Mouse (Mus musculus) kidney, adult 18-20 months (tissue): Measurements from ENCODE around the gene Vmn2r86.
"Not testable (repeated sequence)": the region's sequence is repeated elsewhere in the genome, so short reads cannot be mapped to it uniquely, and the experiment has no call there.

Experiments used
- DNase-seq: peaks from one replicate; pipeline ENCODE4 v3.0.0; 2021

Vmn2r86 gene

DNA sequence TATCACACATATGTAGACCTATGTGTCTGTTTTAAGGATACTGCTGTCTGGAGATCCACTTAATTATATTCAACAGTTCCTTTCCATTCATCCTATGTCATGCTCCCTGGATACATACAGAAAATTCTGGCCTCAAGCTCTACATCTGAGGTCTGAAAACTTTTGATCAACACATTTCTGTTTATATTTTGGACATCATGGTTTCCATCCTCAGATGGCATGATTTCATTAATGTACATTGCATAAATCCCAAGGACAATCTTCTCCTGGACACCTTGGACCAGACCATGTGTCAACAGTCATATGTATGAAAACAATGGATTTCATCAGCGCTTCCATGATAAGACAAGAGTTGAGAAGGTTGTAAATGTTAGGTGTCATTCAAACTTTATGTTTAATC lies at the start of gene Vmn2r86:
TSS of gene Vmn2r86 (minus strand) at position 101 of the 400 bp plus-strand sequence.
- not testable (repeated sequence) for DNase-seq

DNA sequence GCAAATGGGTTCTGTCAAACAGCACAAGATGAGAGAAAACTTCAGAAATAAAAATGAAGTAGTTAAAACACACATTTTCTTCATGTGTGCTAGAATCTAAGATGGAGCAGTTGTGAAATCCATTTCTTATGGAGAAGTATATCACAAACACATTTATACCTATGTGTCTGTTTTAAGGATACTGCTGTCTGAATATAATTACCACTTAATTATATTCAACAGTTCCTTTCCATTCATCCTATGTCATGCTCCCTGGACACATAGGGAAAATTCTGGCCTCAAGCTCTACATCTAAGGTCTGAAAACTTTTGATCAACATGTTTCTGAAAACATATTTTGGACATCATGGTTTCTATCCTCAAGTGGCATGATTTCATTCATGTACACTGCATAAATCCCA lies 41.4 kb upstream of the Vmn2r86 start, which contains the start of gene Vmn2r87:
TSS of gene Vmn2r87 (minus strand) at position 101 of the 400 bp plus-strand sequence.
- DNase-seq, result no peak

DNA sequence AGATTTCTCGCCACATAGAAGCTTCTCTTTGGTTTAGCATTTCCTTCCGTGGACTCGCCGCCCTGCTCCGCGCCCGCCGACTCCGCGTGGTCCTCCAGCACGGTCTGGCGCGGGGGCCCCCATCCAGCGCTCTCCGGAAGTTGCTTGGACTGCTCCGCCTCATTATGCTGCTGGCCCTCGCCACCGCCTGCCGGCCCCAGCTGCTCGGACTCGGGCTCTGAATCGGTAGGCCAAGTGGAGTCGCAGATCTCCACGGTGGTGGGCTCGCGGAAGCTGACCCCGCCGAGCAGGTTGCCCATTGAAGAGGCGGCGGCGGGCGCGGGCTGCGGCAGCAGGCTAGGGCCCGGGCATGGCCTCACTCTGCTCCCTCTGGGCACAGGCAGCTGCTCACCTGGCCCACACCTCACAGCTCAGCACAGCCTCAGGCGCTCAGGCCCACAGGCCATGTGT lies 14.5 kb upstream of the Vmn2r86 start:
- no peak for DNase-seq

DNA sequence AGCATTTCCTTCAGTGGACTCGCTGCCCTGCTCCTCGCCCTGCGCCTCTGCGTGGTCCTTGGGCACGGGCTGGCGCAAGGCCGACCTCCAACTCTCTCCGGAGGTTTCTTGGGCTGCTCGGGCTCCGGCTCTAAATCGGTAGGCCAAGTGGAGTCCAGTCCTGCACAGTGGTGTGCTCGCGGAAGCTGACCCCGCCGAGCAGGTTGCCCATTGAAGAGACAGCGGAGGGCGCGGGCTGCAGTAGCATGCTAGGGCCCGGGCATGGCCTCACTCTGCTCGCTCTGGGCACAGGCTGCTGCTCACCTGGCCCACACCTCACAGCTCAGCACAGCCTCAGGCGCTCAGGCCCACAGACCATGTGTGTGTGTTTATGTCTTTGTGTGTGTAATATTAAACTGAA lies 11.1 kb downstream of the Vmn2r86 start:
- no peak for DNase-seq

DNA sequence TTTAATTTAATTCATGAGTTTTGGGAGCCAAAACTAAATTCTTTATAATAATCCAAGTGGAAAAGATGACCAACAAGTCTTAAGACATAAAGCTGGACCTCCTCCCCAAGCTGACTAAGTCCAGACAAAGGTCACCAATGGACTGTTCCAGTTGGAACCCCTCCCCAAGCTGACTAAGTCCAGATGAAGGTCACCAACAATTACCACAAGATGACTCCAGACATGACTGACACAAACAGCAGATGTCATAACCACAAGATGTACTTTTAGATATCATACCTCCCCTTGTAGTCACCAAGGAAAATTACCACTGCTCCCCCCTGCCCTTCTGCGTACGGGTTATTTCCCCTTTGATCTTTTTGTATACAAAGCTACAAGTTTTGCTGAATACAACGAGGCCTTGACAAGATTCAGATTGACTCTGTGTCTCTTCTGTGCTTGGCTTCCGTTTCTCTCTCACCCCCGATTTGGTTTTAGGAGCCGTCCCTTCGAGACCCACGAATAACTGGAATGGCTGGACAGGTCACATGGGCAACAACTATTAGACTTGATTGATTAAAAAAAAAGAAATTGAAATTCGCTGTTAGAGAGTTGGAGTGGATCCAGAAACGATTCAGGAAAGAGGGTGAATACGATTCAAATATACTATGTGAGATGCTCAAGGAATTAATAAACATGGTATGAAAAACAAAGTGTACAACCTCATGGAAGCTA lies 21.5 kb downstream of the Vmn2r86 start:
- not testable (repeated sequence) for DNase-seq

DNA sequence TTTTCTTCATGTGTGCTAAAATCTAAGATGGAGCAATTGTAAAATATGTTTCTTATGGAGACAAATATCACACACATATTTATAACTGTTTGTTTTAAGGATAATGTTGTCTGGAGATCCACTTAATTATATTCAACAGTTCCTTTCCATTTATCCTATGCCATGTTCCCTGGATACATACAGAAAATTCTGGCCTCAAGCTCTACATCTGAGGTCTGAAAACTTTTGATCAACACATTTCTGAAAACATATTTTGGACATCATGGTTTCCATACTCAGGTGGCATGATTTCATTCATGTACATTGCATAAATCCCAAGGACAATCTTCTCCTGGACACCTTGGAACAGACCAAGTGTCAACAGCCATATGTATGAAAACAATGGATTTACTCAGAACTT lies 26.2 kb downstream of the Vmn2r86 start, which contains the start of gene Vmn2r85:
TSS of gene Vmn2r85 (minus strand) at position 101 of the 400 bp plus-strand sequence.
- DNase-seq, result not testable (repeated sequence)

DNA sequence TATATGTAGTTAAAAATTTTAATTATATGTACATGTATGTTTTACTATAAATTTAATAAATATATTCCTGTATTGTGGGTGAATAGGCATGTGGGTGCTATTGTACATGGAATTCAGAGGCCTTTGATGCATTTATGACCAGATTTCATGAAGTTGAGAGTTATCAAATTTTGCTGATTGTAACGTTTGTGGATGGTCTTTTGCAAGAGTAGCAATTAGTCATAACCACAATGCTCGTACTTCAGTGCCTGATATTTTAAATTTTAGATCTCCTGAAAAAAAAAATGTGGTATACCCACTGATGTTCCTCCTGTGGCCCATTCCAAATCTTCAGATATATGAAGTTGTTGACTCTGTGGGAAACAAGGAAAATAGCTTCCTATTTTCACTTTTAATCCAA lies 33.5 kb downstream of the Vmn2r86 start:
- not testable (repeated sequence) for DNase-seq

DNA sequence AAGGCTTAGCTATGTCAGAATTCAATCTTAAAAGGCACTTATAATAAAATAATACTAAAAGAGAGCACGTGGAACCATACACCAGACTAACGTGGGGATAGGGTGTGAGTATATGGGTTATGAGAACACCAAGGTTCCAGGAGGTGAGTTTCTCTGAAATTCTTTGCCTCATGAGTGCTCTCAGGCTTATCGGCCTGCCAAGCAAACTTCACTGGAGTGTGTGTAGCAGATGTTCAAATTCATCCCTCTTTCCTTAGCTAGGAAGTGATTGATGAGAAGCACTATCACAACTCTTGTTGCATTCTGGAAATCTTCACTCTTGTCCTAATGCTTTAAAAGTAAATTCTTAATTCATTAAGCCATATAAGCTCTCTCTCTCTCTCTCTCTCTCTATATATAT lies 35.4 kb downstream of the Vmn2r86 start:
- DNase-seq, result no peak

DNA sequence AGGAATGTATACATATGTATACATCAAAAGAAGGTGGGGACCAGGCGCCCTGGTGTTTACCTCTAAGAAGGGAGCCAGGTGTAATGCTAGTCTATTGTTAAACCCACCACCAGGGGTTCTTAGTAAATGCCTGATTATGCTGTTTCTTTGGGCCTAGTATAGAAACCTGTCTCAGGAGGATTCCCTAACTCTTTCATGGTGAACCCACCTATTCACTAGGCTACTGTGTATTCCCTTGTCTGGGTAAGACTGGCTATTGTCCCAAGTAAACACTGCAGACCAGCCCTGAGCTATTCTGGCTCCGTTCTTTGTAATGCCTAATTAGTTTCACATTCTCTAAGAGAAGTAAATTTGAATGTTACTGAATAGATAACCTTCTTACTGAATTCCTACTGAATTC lies 35.9 kb downstream of the Vmn2r86 start:
- not testable (repeated sequence) for DNase-seq

DNA sequence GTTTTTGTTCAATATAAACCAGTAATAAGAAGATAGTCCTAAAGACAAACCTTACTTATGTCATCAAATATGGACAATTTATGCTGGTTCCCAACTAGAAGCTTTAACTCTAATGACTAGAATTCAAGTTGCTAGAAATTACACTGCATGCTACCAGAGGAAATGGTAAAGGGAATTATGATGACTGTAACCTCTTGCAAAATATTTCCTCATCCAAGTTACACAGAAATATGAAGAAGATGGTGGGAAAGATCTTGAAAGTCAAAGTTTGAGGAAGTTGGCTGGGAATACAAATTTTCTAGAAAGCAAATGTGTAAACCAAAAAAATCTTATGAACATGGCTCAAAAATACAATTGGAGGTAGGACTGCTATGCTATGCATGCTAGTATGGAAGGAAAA lies 39.5 kb downstream of the Vmn2r86 start:
- DNase-seq, result not testable (repeated sequence)

DNA sequence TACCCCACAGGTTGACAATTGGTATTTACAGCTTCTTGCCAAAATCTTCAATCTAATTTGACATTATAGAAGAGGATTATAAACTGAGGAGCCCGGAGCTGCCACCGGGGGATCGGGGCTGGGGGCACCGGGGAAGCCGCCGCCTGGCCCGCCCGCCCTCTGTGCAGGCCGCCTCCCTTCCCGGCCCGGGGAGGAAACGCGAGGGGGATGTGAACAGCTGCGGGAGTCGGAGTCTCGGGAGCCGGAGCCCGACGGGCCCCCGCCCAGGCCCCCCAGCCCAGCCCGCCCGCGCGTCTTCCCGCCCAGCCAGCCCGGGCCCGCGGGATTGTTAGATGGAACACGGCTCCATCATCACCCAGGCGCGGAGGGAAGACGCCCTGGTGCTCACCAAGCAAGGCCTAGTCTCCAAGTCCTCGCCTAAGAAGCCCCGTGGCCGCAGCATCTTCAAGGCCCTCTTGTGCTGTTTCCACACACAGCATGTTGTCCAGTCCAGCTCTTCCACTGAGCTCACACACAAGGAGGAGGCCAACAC lies 43.6 kb downstream of the Vmn2r86 start:
- not testable (repeated sequence) for DNase-seq

DNA sequence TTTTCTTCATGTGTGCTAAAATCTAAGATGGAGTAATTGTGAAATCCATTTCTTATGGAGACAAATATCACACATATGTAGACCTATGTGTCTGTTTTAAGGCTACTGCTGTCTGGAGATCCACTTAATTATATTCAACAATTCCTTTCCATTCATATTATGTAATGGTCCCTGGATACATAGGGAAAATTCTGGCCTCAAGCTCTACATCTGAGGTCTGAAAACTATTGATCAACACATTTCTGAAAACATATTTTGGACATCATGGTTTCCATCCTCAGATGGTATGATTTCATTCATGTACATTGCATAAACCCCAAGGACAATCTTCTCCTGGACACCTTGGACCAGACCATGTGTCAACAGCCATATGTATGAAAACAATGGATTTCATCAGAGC lies 61.6 kb downstream of the Vmn2r86 start, which contains the start of gene Vmn2r84:
TSS of gene Vmn2r84 (minus strand) at position 101 of the 400 bp plus-strand sequence.
- no peak for DNase-seq
